ENCODE assay signal across 8 mouse cellular contexts in the genomic region with DNA sequence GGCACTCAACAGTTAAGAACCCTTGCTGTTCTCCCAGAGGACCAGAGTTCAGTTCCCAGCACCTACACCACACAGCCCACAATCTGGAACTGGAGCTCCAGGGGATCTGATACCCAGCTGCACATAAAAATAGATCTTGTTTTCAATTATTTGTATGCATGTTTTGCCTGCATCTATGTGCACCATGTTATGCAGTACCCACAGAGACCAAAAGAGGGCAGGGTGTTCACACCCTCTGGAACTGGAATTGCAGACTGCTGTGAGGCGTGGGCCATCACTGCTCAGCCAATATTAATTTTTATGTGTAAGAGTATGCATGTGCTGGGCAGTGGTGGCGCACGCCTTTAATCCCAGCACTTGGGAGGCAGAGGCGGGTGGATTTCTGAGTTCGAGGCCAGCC. TPM values are rescaled to one million over a fixed set of nuclear protein-coding genes. Genes with fewer than 3 reads are reported as not detected.
DNase-seq lines count a peak whose midpoint lies in the region; ATAC-seq and TF ChIP-seq lines count a peak whose summit lies in the region.

No protein-coding gene starts in this region.

- TF ChIP-seq CTCF in liver, adult 2 months (IDR thresholded peaks at IDR 0.05; ENCODE audit: low read depth, low read length): peak; percentile 71

- no peak for TF ChIP-seq POLR2A in liver, adult 2 months (IDR thresholded peaks at IDR 0.05; ENCODE audit: extremely low read depth, insufficient read depth, low read length)

- ATAC-seq in liver, embryonic 12.5 days: no peak

- H3K4me2 ChIP-seq in liver, embryonic 12.5 days: no peak overlapping the region

- H3K4me3 ChIP-seq in liver, adult 2 months (ENCODE audit: insufficient read depth, low read depth, low read length): no peak overlapping the region
- no peak overlapping the region for H3K4me3 ChIP-seq in liver, embryonic 12.5 days

- peaks cover 2% of the 10 kb centered on the region; the same call in 1 of the 2 replicates for H3K4me1 ChIP-seq in liver, adult 2 months (ENCODE audit: control insufficient read depth, insufficient read depth, low read length)
- peaks cover 11% of the 10 kb centered on the region for H3K4me1 ChIP-seq in liver, embryonic 12.5 days

- no peaks in the 10 kb centered on the region for H3K27me3 ChIP-seq in liver, adult 2 months (ENCODE audit: control insufficient read depth, insufficient read depth, low read length)
- H3K27me3 ChIP-seq in liver, embryonic 12.5 days (replicated peaks): no peaks in the 10 kb centered on the region

- no peaks in the 10 kb centered on the region for H3K9me3 ChIP-seq in liver, embryonic 12.5 days (replicated peaks)

- H3K27ac ChIP-seq in liver, adult 2 months (replicated peaks; ENCODE audit: insufficient read depth, low read depth, low read length): no peak overlapping the region
- no peak overlapping the region for H3K27ac ChIP-seq in liver, embryonic 12.5 days

- 68% methylated on average over 5 of the region's 5 CpGs for WGBS in liver, adult 2 months
- 52% methylated on average over 5 of the region's 5 CpGs for WGBS in liver, embryonic 12.5 days (ENCODE audit: insufficient replicate concordance)

- H3K36me3 ChIP-seq in liver, adult 2 months (ENCODE audit: control insufficient read depth, insufficient read depth, low read length): no peaks in the 10 kb centered on the region
- 0 out of 2 replicates have a peak, but pooled peaks cover 5% of the 10 kb centered on the region for H3K36me3 ChIP-seq in liver, embryonic 12.5 days

- DNase-seq in adrenal gland, postnatal 14 days: peak; percentile 69
- DNase-seq in adrenal gland, adult 8-10 months: no peak
- DNase-seq in liver, adult 2 months (ENCODE audit: extremely low read depth, low read depth, low spot score): peak; percentile 39
- peak; percentile 67 to 73 for DNase-seq in kidney, postnatal 4 days
- DNase-seq in spleen, adult 12 weeks (ENCODE audit: low spot score): peak; percentile 49
- no peak for DNase-seq in layer of hippocampus, adult 8-10 months (ENCODE audit: low spot score in 2 of 2)
- no peak for DNase-seq in layer of hippocampus, adult 9-10 months (ENCODE audit: low spot score)

- H3K9ac ChIP-seq in liver, adult 2 months (ENCODE audit: low read depth, low read length): no peak overlapping the region
- no peak overlapping the region for H3K9ac ChIP-seq in liver, embryonic 12.5 days

- peaks cover 4% of the 10 kb centered on the region; the same call in 1 of the 2 replicates for H3K79me2 ChIP-seq in liver, adult 2 months (ENCODE audit: control insufficient read depth, insufficient read depth, low read length)

RNA-seq across cellular contexts. Expression of a gene that starts 4.6 kb away (rescaled TPM):
- total RNA-seq in adrenal gland, postnatal 14 days (2021): 30.1 and 32.5 TPM in 2 replicates
- total RNA-seq in adrenal gland, adult 8-10 months (2022): 10 to 100 TPM; 34.8 to 49.8 (median 38.9) TPM
- total RNA-seq in liver, adult 2 months (2014; rRNA removed): 2.5 and 3.1 TPM in 2 replicates
- polyA plus RNA-seq in liver, adult 2 months (2012; rRNA removed): 9.6 and 10.7 TPM in 2 replicates
- polyA plus RNA-seq in liver, embryonic 12.5 days (2016; fragmentation: Nextera tagmentation; extraction: Ambion mirVana): 11.0 TPM in 2 replicates
- 10 to 100 TPM; 70.1 to 86.1 (median 77.0) TPM for total RNA-seq in layer of hippocampus, adult 8-10 months (2022)

RNA-seq across cellular contexts. Expression of a gene that starts 4.8 kb away (rescaled TPM):
- 57.6 and 62.9 TPM in 2 replicates for total RNA-seq in adrenal gland, postnatal 14 days (2021)
- 100 to 1,000 TPM in 2 of 4 experiments, 10 to 100 TPM in 2; 74.5 to 110 (median 100) TPM for total RNA-seq in adrenal gland, adult 8-10 months (2022)
- 44.3 and 55.0 TPM in 2 replicates for total RNA-seq in liver, adult 2 months (2014; rRNA removed)
- polyA plus RNA-seq in liver, adult 2 months (2012; rRNA removed): 71.0 and 71.9 TPM in 2 replicates
- 37.6 and 37.9 TPM in 2 replicates for polyA plus RNA-seq in liver, embryonic 12.5 days (2016; fragmentation: Nextera tagmentation; extraction: Ambion mirVana)
- total RNA-seq in layer of hippocampus, adult 8-10 months (2022): 10 to 100 TPM; 52.1 to 56.4 (median 52.9) TPM

RNA-seq across cellular contexts. Expression of a gene that starts 40.7 kb away (rescaled TPM):
- total RNA-seq in adrenal gland, postnatal 14 days (2021): 7.2 and 10.6 TPM in 2 replicates
- total RNA-seq in adrenal gland, adult 8-10 months (2022): 1 to 10 TPM; 6.5 to 9.1 (median 7.6) TPM
- total RNA-seq in liver, adult 2 months (2014; rRNA removed): 0.13 and 0.18 TPM in 2 replicates
- 2.2 and 2.7 TPM in 2 replicates for polyA plus RNA-seq in liver, adult 2 months (2012; rRNA removed)
- polyA plus RNA-seq in liver, embryonic 12.5 days (2016; fragmentation: Nextera tagmentation; extraction: Ambion mirVana): 4.9 and 5.0 TPM in 2 replicates
- total RNA-seq in layer of hippocampus, adult 8-10 months (2022): 1 to 10 TPM in 1 of 4 experiments, under 1 TPM in 3; 0.28 to 1.1 (median 0.53) TPM

Comparison
In these comparisons a context has a peak if more than half of its experiments do, and no peak if none do; other contexts are left out.
1. DNase-seq: peak in adrenal gland, postnatal 14 days (single experiment), liver, adult 2 months (single experiment), kidney, postnatal 4 days (2 of 2) and spleen, adult 12 weeks (single experiment); none in adrenal gland, adult 8-10 months (single experiment), layer of hippocampus, adult 8-10 months (0 of 2) and layer of hippocampus, adult 9-10 months (single experiment).